Mouse (Mus musculus): Measurements from ENCODE around the gene 4930563M21Rik.
"Not testable (repeated sequence)": the region's sequence is repeated elsewhere in the genome, so short reads cannot be mapped to it uniquely, and the experiment has no call there.

4930563M21Rik gene

DNA sequence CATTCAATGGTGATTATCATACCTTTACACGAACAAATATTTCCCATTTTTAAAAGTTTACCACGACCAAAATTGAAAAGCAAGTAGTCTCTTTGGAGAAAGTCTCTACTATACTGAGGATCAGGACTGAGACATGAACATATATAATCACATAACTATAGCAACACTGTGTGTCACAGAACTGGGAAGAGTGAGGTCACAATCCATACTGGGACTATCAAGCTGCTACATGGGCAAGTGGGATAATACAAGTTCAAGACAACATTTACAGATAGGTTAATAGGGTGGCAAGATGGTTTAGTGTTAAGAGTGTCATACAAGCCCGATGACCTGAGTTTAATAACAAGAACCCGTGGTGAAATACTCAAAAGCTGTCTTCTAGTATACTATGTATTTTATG, at the start of gene 4930563M21Rik:
Gene 4930563M21Rik, minus strand, starts transcription at position 101 of the 400 bp plus-strand sequence.
- in situ Hi-C loops (cut with MboI; ENCODE audit: unreplicated experiment in 2 of 2), result no loop called here

DNA sequence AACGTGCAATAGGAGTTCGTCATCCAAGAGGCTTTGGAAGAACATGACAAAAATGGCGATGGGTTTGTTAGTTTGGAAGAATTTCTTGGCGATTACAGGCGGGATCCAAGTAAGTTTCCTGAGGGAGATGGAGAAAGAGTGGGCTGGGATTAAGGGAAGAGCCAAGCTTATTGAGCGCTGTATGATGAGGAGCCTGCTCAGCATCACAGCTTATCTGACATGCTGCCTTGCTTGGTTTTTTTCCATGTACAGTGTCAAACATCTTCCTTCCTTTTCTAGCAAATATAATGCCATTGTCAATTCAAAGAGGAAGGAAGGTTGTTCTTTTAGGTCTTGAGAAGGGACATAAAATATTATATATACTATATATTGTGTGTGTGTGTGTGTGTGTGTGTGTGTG, 45.8 kb upstream of the 4930563M21Rik start:
- in situ Hi-C loops (cut with MboI; ENCODE audit: unreplicated experiment in 2 of 2), result no loop called here

DNA sequence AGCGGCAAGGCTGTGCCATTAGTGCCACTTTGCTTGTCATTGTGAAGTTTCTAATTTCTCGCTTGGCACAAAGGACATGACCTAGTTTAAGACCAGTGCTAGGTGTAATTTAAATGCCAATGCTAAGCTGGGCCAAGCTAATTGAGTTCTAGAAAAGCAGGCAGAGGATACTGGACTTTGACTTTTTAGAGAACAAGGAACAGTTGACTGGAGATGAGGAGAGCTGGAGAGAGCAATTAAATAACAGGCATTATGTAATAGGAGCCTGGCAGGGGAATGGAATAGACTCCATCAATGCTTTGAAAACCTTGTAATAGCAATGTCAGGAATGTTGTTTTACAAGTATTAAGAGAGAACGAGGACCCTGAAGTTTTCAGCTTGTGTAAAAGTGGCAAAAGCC, 43.4 kb upstream of the 4930563M21Rik start:
- in situ Hi-C loops (cut with MboI; ENCODE audit: unreplicated experiment in 2 of 2), result no loop called here

DNA sequence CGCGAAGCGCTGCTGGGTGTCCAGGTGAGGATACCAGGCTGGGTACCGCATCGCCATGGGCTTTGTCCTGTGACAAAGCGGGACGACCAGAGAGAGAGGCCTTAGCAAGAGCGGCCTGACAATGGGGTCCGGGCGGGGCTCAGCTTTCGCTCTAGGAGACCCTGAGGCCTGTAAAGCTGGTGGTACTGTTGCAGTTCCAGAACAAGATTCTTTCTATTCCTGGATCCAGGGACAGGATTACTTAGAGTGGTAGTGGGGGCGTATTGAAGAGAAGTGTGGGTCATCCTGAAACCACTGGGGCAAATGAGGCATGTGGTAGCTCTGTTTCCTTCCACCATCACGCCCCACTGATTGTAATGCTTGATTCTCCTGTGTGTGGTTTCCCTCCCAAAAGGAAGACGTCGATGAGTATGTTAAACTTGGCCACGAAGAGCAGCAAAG, 31.9 kb upstream of the 4930563M21Rik start:
- in situ Hi-C loops (cut with MboI; ENCODE audit: unreplicated experiment in 2 of 2), result no loop called here

DNA sequence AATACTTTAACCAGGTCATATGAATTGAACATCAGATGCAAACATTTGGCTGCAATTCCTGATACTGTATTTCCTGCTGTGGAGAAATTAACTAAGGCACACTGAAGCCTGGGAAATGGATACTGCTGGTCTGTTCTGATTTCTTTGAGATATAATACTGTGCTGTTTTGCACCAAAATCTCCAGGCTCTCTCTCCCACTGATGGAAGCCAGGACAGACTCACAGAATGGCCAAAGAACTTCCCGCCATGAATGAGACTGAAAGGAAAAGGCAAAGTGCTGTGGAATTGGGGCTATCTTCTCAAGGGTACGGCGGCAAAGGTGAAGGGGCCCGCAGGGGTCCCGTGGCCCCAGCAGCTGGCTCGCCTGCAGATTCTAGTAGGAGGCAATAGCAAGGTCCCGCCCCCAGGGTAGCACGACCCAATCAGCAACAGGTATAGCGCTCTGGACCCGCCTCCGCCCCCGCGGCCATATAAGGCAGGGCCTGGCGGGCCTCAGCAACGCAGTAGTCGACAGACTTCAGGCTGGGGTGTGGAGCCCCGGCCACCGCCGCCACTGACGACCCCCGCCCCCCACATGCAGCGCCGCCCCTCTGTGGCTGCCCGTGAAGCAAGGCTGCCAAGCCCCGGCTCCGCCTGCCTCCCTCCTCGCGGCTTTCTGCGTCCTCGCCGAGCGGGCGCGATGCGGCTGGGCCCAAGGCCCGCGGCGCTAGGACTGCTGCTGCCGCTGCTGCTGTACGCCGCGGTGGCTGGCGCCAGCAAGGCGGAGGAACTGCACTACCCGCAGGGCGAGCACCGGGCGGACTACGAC, 31.2 kb upstream of the 4930563M21Rik start, which contains the start of gene Rcn2:
Gene Rcn2, plus strand, starts transcription at position 474 of the 809 bp plus-strand sequence.
- in situ Hi-C loops (cut with MboI; ENCODE audit: unreplicated experiment in 2 of 2), result no loop called here

DNA sequence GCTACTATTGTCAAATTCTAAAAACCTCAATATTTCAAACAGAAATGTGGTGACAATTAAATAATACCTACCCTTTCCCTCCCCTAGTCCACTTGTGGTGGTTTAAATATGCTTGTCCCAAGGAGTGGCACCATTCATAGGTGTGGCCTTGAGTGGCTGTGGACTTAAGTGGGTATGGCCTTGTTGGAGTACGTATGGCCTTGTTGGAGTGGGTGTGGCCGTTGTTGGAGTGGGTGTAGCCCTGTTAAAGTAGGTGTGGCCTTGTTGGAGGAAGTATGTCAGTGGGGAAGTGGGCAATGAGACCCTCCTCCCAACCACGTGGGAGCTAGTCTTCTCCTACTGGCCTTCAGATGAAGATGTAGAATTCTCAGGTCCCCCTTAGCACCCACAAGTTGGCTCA, 21.9 kb upstream of the 4930563M21Rik start:
- in situ Hi-C loops (cut with MboI; ENCODE audit: unreplicated experiment in 2 of 2), result no loop called here

DNA sequence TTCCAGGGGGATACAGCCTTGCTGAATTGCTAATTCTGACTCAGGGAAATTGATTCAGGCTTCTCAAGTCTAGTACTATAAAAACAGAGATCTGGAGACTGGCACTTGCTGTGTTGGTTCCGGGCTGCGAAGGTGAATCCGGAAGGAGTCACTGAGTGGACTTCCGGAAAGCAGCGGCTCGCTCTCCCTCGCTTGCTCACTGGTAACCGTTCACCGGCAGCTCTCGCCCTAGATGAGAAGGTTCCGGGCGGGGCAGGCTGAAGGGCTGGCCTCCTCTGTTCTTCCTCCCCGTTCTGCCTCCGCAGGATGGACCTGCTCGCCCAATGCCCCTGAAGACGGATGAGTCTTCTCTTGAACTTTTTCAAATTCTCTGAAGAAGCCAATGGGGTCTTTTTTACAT, 16.9 kb upstream of the 4930563M21Rik start:
- in situ Hi-C loops (cut with MboI; ENCODE audit: unreplicated experiment in 2 of 2), result no loop called here

DNA sequence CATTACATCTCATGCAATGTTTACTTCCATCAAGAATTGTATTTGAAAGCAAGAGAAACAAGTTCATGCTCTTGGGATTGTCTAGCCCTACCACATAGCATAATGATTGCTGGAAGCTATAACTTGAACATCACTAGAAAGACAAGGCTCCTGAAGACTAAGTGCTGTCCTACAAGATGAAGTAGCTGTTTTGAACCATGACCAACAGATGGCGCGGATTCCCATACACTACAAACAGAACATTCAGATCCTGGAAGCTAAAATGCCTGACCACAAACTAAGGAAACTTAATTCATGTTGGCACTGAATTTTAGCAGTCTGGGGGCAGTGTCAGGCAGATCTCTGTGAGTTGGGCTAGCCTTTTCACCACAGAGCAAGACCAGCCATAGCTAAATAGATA, 14.4 kb upstream of the 4930563M21Rik start:
- in situ Hi-C loops (cut with MboI; ENCODE audit: unreplicated experiment in 2 of 2), result no loop called here

DNA sequence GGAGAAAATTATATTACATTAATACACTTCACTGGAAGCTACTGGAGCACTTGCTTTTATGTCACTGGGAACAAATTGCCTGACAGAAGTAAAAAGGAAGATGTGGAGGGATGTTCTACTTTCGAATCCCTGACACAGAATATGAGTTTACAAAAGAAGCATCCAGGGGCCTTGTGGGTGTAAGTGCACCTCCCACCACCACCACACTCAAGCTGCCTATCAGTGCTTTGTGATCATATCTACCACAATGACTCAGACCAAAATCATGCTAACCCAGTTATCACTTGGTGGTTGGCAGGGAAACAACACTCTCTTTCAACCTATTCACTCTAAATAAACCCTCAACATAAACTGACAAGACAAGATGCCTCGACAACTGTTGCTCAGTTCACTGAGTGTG, 5.7 kb downstream of the 4930563M21Rik start:
- in situ Hi-C loops (cut with MboI; ENCODE audit: unreplicated experiment in 2 of 2), result not testable (repeated sequence)

DNA sequence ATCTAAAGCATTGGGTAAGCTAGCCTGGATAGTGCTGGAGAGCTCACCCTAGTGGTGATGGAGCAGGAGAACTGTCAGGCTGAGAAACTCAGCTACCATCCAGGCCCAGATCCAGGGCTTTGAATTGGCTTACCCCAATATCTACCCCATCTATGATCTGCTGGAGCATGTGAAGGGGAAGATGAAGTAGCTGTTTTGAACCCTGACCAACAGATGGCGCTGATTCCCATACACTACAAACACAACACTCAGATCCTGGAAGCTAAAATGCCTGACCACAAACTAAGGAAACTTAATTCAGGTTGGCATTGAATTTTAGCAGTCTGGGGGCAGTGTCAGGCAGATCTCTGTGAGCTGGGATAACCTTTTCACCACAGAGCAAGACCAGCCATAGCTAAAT, 63.5 kb downstream of the 4930563M21Rik start:
- in situ Hi-C loops (cut with MboI; ENCODE audit: unreplicated experiment in 2 of 2), result loop anchor here (10.0 to 25.0 kb wide), 4 partner anchors 165 to 608 kb away; no protein-coding TSS in a partner anchor

DNA sequence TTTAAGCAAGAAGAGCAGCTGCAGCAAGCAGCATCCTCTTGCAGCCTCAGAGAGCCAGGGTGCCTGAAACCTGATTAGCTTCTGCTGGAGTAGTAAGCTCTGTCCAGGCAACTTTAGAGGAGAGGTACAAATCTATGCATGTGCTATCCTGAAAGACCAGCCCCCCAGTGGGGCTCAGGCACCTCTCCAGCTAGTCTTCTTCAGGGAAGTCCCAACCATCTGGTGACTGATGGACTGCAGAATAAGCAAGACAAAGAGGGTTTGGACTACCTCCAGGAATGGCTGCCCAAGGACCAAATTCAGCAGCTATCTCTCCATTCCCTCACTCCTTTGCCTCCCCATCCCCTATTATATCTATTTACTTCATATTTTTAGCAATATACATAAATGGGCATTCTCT, 69.0 kb downstream of the 4930563M21Rik start:
- in situ Hi-C loops (cut with MboI; ENCODE audit: unreplicated experiment in 2 of 2), result loop anchor here (10.0 to 25.0 kb wide), 4 partner anchors 171 to 613 kb away; no protein-coding TSS in a partner anchor

DNA sequence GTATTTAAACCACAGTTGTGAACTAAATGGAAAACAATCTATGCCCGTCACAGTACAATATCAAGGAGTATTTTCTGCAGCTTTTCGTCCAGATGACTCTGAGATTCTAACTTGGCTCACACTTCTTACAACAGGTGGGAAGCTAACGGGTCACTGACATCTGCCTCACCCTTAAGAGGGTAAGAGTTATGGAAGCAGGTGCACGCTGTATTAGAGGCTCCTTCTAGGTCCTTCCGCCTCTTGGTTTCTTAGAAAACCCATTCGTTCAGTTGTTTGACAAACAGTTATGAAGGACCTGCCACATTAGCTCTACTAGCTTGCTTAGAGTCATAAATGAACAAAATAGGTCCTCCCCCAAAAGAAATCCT, 71.7 kb downstream of the 4930563M21Rik start:
- in situ Hi-C loops (cut with MboI; ENCODE audit: unreplicated experiment in 2 of 2), result loop anchor here in 1 of 2 experiments (25.0 kb wide), 2 partner anchors 174 to 574 kb away; no protein-coding TSS in a partner anchor

DNA sequence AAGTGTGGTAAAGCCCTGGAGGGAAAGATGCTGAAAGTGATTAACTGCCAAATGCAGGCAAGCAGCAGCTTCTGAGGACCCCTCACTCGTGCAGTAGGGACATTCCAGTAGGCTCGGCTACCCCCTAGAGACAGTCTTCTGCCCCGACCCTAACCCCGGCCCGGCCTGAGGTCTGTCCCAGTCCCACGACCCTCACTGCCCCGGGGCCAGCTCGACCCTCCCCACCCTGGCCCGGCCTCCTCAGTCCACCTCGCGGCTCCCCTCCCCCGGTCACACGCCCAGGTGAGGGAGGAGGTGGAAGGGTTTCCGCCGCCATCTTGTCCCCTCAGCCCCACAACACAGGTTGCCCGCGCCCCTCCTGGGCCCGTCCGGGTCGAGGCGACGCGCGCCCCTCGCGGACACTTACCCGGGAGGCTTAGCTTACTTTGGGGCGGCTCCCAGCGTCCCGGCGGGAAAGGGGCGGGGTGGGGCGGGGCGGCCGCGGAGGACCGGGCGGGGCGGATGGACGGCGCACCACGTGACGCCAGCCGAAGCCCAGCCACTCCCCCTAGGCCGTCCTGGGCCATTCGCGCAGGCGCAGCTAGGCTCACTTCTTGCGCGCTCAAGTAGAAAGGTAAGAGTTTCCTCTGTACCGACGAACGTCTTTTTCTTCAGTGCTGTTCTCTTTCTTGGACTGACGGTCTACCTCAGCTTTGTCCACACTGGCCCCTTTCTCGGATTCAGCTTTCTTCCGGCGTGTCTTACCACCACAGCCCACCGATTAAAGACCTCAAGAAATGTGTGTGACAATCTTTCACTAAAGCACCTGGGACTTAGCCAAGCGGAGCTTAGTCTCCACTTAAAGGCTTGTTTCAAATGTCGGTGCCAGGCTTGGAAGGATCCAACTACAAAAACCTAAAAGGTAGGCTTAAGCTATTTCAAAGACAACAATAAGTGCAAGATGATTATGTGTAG, 72.4 kb downstream of the 4930563M21Rik start, which contains the start of gene Scaper:
Gene Scaper, minus strand, starts transcription at position 456 of the 954 bp plus-strand sequence.
- in situ Hi-C loops (cut with MboI; ENCODE audit: unreplicated experiment in 2 of 2), result loop anchor here in 1 of 2 experiments (25.0 kb wide), 2 partner anchors 174 to 574 kb away; no protein-coding TSS in a partner anchor

DNA sequence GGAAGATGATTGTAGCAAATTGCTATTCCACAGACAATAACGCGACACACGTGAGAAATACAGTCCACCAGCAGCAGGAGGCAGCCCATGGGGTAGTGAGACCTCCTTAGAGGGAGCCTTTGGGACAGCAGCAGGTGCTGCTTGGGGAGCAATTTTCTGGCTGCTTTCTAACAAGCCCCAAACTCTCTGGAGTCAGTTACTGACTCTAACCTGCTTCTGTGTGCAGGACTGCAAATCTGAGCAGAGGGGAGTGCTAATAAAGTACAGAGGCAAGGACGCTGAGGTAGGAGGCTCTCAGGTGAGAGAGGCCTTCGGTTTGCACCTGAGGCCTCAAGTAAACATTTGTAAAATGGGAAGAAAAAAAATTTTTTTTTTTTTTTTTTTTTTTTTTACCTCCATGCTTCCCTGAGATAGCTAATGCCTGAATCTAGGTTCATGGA, 73.1 kb downstream of the 4930563M21Rik start:
- in situ Hi-C loops (cut with MboI; ENCODE audit: unreplicated experiment in 2 of 2), result loop anchor here in 1 of 2 experiments (25.0 kb wide), 2 partner anchors 175 to 575 kb away; no protein-coding TSS in a partner anchor

DNA sequence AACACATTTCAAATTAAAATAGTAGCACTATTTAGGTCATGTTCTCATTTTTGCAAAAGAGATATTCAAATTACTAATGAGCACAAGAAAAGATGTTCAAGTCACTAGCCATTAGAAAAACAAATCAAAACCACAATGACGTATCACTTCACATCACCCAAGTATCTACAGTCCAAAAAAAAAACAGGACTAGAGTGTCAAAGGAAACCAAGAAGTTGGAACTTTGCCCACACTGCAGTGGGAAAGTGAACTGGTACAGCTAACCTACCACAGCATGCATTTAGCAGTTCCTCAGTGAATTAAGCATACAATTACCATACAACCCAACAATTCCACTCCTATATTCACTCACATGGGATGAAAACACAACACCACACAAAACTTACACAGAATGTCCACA, 77.9 kb downstream of the 4930563M21Rik start:
- in situ Hi-C loops (cut with MboI; ENCODE audit: unreplicated experiment in 2 of 2), result loop anchor here in 1 of 2 experiments (25.0 kb wide), 2 partner anchors 180 to 580 kb away; no protein-coding TSS in a partner anchor

DNA sequence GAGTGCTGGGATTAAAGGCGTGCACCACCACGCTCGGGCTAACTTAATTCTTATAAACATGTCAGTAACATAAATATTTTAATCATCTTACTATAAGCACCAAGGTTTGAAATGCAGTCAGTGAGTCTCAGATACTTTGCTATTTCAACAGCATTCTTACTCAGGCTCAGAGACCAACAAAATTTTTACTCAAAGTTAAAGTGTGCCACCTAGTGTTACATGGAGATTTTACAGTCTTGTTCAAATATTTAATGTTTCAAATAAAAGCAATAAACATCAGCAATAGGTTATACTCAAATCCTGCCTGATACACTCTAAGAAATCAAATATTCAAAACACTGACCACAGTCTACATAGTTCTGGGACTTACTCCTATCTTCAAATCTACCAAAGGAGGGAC, 91.8 kb downstream of the 4930563M21Rik start:
- in situ Hi-C loops (cut with MboI; ENCODE audit: unreplicated experiment in 2 of 2), result loop anchor here in 1 of 2 experiments (5.0 to 10.0 kb wide), 3 partner anchors 234 to 491 kb away; partner anchors contain the start of gene Isl2

DNA sequence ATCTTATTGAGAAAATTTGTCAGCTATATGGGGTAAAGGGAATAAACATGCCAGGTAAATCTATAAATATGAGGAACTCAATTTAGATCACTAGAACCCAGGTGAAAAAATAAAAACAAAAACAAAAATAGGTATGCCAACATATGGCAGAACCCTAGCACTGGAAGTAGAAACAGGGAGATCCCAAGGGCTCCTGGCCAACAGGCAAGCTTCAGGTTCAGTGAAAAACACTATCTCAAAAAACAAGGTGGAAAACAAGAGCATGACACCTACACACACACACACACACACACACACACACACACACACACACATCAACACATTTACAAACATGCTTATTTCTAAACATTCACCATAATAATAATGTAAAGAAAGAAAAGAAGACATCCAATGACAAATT, 93.6 kb downstream of the 4930563M21Rik start:
- in situ Hi-C loops (cut with MboI; ENCODE audit: unreplicated experiment in 2 of 2), result loop anchor here in 1 of 2 experiments (5.0 to 10.0 kb wide), 3 partner anchors 232 to 489 kb away; partner anchors contain the start of gene Isl2

Data from v-Abl transformed pro-B cells (cell line).